Mouse (Mus musculus) stomach, embryonic 16.5 days (tissue): ENCODE results near the gene Neu3. TPM values are rescaled to one million over a fixed set of nuclear protein-coding genes. Genes with fewer than 3 reads are reported as not detected.
"Not testable (repeated sequence)": the region's sequence is repeated elsewhere in the genome, so short reads cannot be mapped to it uniquely, and the experiment has no call there.

Experiments
- ATAC-seq: fragments of 200-750 bp; cut with Nextera tagmentation; 2 replicates; pipeline ENCODE4 v1.8.0; 2017; ENCODE audit warnings: moderate number of reproducible peaks, moderate TSS enrichment; ENCODE audit not compliant: insufficient read depth, low FRiP score
- H3K27ac ChIP-seq: fragments of 300-500 bp; sonication (generic); 2 replicates; pipeline ENCODE4 v1.5.1; 2014; ENCODE audit warnings: low read length
- H3K27me3 ChIP-seq: fragments of 300-500 bp; sonication (generic); 2 replicates; pipeline ENCODE4 v1.6.1; 2014; ENCODE audit warnings: low read length, control low read depth, mixed read lengths; ENCODE audit not compliant: control insufficient read depth, insufficient read depth
- H3K36me3 ChIP-seq: fragments of 300-500 bp; sonication (generic); 2 replicates; pipeline ENCODE4 v1.6.1; 2014; ENCODE audit warnings: low read length; ENCODE audit not compliant: control insufficient read depth, insufficient read depth
- H3K4me1 ChIP-seq: fragments of 300-500 bp; sonication (generic); 2 replicates; pipeline ENCODE4 v1.6.1; 2014; ENCODE audit warnings: low read length, control low read depth, mixed read lengths; ENCODE audit not compliant: control insufficient read depth, insufficient read depth
- H3K4me2 ChIP-seq: fragments of 300-500 bp; sonication (generic); 2 replicates; pipeline ENCODE4 v1.6.1; 2014; ENCODE audit warnings: low read depth, low read length, mixed read lengths
- H3K4me3 ChIP-seq: fragments of 300-500 bp; sonication (generic); replicated peaks from 2 replicates; pipeline ENCODE4 v1.5.1; 2014; ENCODE audit warnings: mild to moderate bottlenecking, low read length
- H3K9ac ChIP-seq: fragments of 300-500 bp; sonication (generic); 2 replicates; pipeline ENCODE4 v1.6.1; 2014; ENCODE audit warnings: low read length
- H3K9me3 ChIP-seq: fragments of 300-500 bp; sonication (generic); replicated peaks from 2 replicates; pipeline ENCODE4 v1.6.1; 2016; ENCODE audit warnings: low read length, control low read depth; ENCODE audit not compliant: control insufficient read depth
- WGBS: fragments of 180-500 bp; shearing (Covaris S2); extraction: QIAGEN DNeasy Blood & Tissue Kit; methylation state at CpG from one replicate; pipeline ENCODE4 v1.1.7; 2014; 5-methylcytosine and 5-hydroxymethylcytosine counted together
- polyA plus RNA-seq: library from polyadenylated mRNA; unstranded; fragments of >200 nt; fragmentation: Nextera tagmentation; extraction: Ambion mirVana; gene quantifications from 2 replicates; pipeline ENCODE4 v1.2.1, GENCODE M21; 2015

Gene Neu3
- polyA plus RNA-seq, 1 experiment from 2014 or later: 6.8 TPM

- no peaks in the 10 kb centered on the region for H3K36me3 ChIP-seq
- no peaks in the 10 kb centered on the region for H3K27me3 ChIP-seq
- no peak overlapping the region for H3K9ac ChIP-seq
- H3K9me3 ChIP-seq: no peaks in the 10 kb centered on the region
- H3K27ac ChIP-seq: no peak overlapping the region; the same call in 1 of the 2 replicates
- no peak overlapping the region for H3K4me2 ChIP-seq
- WGBS: 91% methylated on average over 10 of the region's 10 CpGs
- peaks cover 14% of the 10 kb centered on the region for H3K4me1 ChIP-seq
- ATAC-seq: no peak
- H3K4me3 ChIP-seq: no peak overlapping the region
Measured at GRCm38 (mm10) chr7:99823045-99823663, 5.1 kb downstream of the Neu3 start.

GRCm38 (mm10) chr7:99822426-99822825 lies 5.8 kb downstream of the Neu3 start:
- Histone ChIP-seq H3K9ac (no peak overlapping the region), H3K27ac (peak overlapping the region; percentile 8; the same call in 1 of the 2 replicates), H3K4me2 (no peak overlapping the region), H3K9me3 (no peaks in the 10 kb centered on the region), H3K27me3 (no peaks in the 10 kb centered on the region), H3K36me3 (no peaks in the 10 kb centered on the region), H3K4me3 (no peak overlapping the region), H3K4me1 (peaks cover 14% of the 10 kb centered on the region)
- 73% methylated on average over 5 of the region's 5 CpGs for WGBS
- ATAC-seq: no peak

GRCm38 (mm10) chr7:99821953-99822352 lies 6.3 kb downstream of the Neu3 start:
- Histone ChIP-seq H3K4me1 (peaks cover 14% of the 10 kb centered on the region), H3K27ac (no peak overlapping the region)

GRCm38 (mm10) chr7:99818181-99818725 lies 10.0 kb downstream of the Neu3 start:
- peak overlapping the region; percentile 27; the same call in 1 of the 2 replicates for H3K4me2 ChIP-seq
- not testable (repeated sequence) for ATAC-seq, H3K36me3 ChIP-seq, H3K27ac ChIP-seq, H3K4me3 ChIP-seq, H3K4me1 ChIP-seq, H3K9ac ChIP-seq, H3K9me3 ChIP-seq, H3K27me3 ChIP-seq
- WGBS: 26% methylated on average over 9 of the region's 9 CpGs

More at GRCm38 (mm10) chr7:99821953-99822352, 6.3 kb downstream of the Neu3 start:
- Histone ChIP-seq H3K4me3 (no peak overlapping the region), H3K9me3 (no peaks in the 10 kb centered on the region), H3K4me2 (no peak overlapping the region), H3K27me3 (no peaks in the 10 kb centered on the region), H3K36me3 (no peaks in the 10 kb centered on the region), H3K9ac (no peak overlapping the region)
- ATAC-seq: no peak
- 66% methylated on average over 2 of the region's 2 CpGs for WGBS

GRCm38 (mm10) chr7:99813394-99813793 lies 14.8 kb downstream of the Neu3 start:
- no peaks in the 10 kb centered on the region for H3K4me1 ChIP-seq
- 89% methylated on average over 11 of the region's 11 CpGs for WGBS
- H3K27ac ChIP-seq: no peak overlapping the region
- H3K36me3 ChIP-seq: no peaks in the 10 kb centered on the region
- no peak for ATAC-seq
- H3K9me3 ChIP-seq: no peaks in the 10 kb centered on the region
- H3K4me2 ChIP-seq: no peak overlapping the region
- no peak overlapping the region for H3K9ac ChIP-seq
- no peaks in the 10 kb centered on the region for H3K27me3 ChIP-seq
- no peak overlapping the region for H3K4me3 ChIP-seq

GRCm38 (mm10) chr7:99811661-99812060 lies 16.6 kb downstream of the Neu3 start:
- Histone ChIP-seq H3K4me2 (no peak overlapping the region), H3K36me3 (no peaks in the 10 kb centered on the region), H3K9me3 (no peaks in the 10 kb centered on the region), H3K4me1 (no peaks in the 10 kb centered on the region), H3K9ac (no peak overlapping the region), H3K4me3 (no peak overlapping the region), H3K27ac (no peak overlapping the region), H3K27me3 (no peaks in the 10 kb centered on the region)
- 68% methylated on average over 4 of the region's 4 CpGs for WGBS
- no peak for ATAC-seq

- Histone ChIP-seq H3K27me3 (no peaks in the 10 kb centered on the region), H3K4me1 (no peaks in the 10 kb centered on the region), H3K4me2 (no peak overlapping the region), H3K36me3 (no peaks in the 10 kb centered on the region), H3K27ac (no peak overlapping the region), H3K9ac (no peak overlapping the region), H3K9me3 (no peaks in the 10 kb centered on the region), H3K4me3 (no peak overlapping the region)
- 65% methylated on average over 2 of the region's 2 CpGs for WGBS
- ATAC-seq: no peak
Measured at GRCm38 (mm10) chr7:99810814-99811213, 17.4 kb downstream of the Neu3 start.

- H3K4me1 ChIP-seq, H3K36me3 ChIP-seq, H3K4me3 ChIP-seq, H3K9ac ChIP-seq, H3K27me3 ChIP-seq, H3K27ac ChIP-seq, ATAC-seq, H3K9me3 ChIP-seq, H3K4me2 ChIP-seq: not testable (repeated sequence)
- 52% methylated on average over 6 of the region's 7 CpGs for WGBS
Measured at GRCm38 (mm10) chr7:99807043-99807442, 21.2 kb downstream of the Neu3 start.

- Histone ChIP-seq H3K9me3 (no peaks in the 10 kb centered on the region), H3K27me3 (no peaks in the 10 kb centered on the region), H3K4me3 (no peak overlapping the region), H3K9ac (no peak overlapping the region), H3K4me1 (no peaks in the 10 kb centered on the region), H3K4me2 (no peak overlapping the region), H3K27ac (no peak overlapping the region), H3K36me3 (no peaks in the 10 kb centered on the region)
- WGBS: 69% methylated on average over 1 of the region's 1 CpGs
- ATAC-seq: no peak
Measured at GRCm38 (mm10) chr7:99805340-99805739, 22.9 kb downstream of the Neu3 start.
